Mouse (Mus musculus) heart, adult 18-20 months (tissue): ENCODE measurements at regions not wholly inside any gene's neighbourhood (a gene's known extent, or its start where the extent isn't known, plus 50 kb on each side); places are given as distances from the start of the nearest gene placed in this dataset.

ENCODE experiments used
- DNase-seq, 2 experiments: peaks; one replicate each; pipeline ENCODE4 v3.0.0; 2021 to 2022; ENCODE audit warnings: mixed read lengths in 1 of 2

- DNase-seq, result no peak
Measured at GRCm38 (mm10) chr8:34374242-34374641, 262.7 kb upstream of the Gm10131 start.

GRCm38 (mm10) chr8:34372666-34372980, 261.1 kb upstream of the Gm10131 start:
- peak in 1 of 2 experiments; percentile 4 for DNase-seq

- DNase-seq, result no peak
Measured at GRCm38 (mm10) chr8:34371973-34372665, 260.6 kb upstream of the Gm10131 start.

- no peak for DNase-seq
Measured at GRCm38 (mm10) chr8:34371391-34371790, 259.9 kb upstream of the Gm10131 start.

GRCm38 (mm10) chr8:34368556-34368955, 257.0 kb upstream of the Gm10131 start:
- DNase-seq, result no peak

- DNase-seq, result no peak
Measured at GRCm38 (mm10) chr8:34364446-34365035, 253.0 kb upstream of the Gm10131 start.

- DNase-seq, result no peak
Measured at GRCm38 (mm10) chr8:34363679-34364078, 252.1 kb upstream of the Gm10131 start.

- no peak for DNase-seq
Measured at GRCm38 (mm10) chr8:34363131-34363530, 251.6 kb upstream of the Gm10131 start.

GRCm38 (mm10) chr8:34361377-34361776, 249.8 kb upstream of the Gm10131 start:
- DNase-seq, result no peak

GRCm38 (mm10) chr8:34359776-34360175, 248.2 kb upstream of the Gm10131 start:
- no peak for DNase-seq

GRCm38 (mm10) chr8:34355059-34355458, 243.5 kb upstream of the Gm10131 start:
- no peak for DNase-seq

GRCm38 (mm10) chr8:34353140-34353855, 241.8 kb upstream of the Gm10131 start:
- DNase-seq, result no peak

GRCm38 (mm10) chr8:34334851-34335250, 223.3 kb upstream of the Gm10131 start:
- no peak for DNase-seq

GRCm38 (mm10) chr8:34331673-34332072, 220.1 kb upstream of the Gm10131 start:
- DNase-seq, result no peak

GRCm38 (mm10) chr8:34326614-34326965, 215.1 kb upstream of the Gm10131 start:
- DNase-seq, result no peak

GRCm38 (mm10) chr8:34325841-34326613, 214.5 kb upstream of the Gm10131 start:
- DNase-seq, result no peak

GRCm38 (mm10) chr8:34320158-34320587, 208.6 kb upstream of the Gm10131 start:
- no peak for DNase-seq

GRCm38 (mm10) chr8:34319719-34320118, 208.2 kb upstream of the Gm10131 start:
- no peak for DNase-seq

GRCm38 (mm10) chr8:34315233-34315632, 203.7 kb upstream of the Gm10131 start:
- DNase-seq, result no peak

GRCm38 (mm10) chr8:34305542-34306485, 194.3 kb upstream of the Gm10131 start:
- DNase-seq, result no peak

GRCm38 (mm10) chr8:34303815-34304214, 192.3 kb upstream of the Gm10131 start:
- no peak for DNase-seq
